Mouse (Mus musculus): ENCODE measurements at regions not wholly inside any gene's neighbourhood (a gene's known extent, or its start where the extent isn't known, plus 50 kb on each side); places are given as distances from the start of the nearest gene placed in this dataset.

- peak; percentile 44 for DNase-seq (ENCODE audit: low read depth, low spot score)
- peak; percentile 75 for TF ChIP-seq ZC3H11A (IDR thresholded peaks at IDR 0.05; ENCODE audit: borderline replicate concordance, low read depth, low read length)
- no peak for TF ChIP-seq MAFK (IDR thresholded peaks at IDR 0.05; ENCODE audit: insufficient read depth, low read depth, low read length)
- in situ Hi-C loops (cut with MboI; ENCODE audit: low sequenced_read_pairs in 2 of 2, unreplicated experiment in 2 of 2), result no loop called here
- Histone ChIP-seq H3K9ac (ENCODE audit: insufficient read depth, low read depth, low read length, poor library complexity, severe bottlenecking) (no peak overlapping the region), H3K27ac (ENCODE audit: insufficient read depth, low read depth, low read length, poor library complexity, severe bottlenecking) (no peak overlapping the region), H3K9me3 (ENCODE audit: control insufficient read depth, insufficient read depth, low read depth, low read length) (no peaks in the 10 kb centered on the region), H3K4me1 (ENCODE audit: control insufficient read depth in 2 of 2, insufficient read depth in 2 of 2, low read length in 2 of 2, poor library complexity in 1 of 2) (no peaks in the 10 kb centered on the region), H3K4me3 (ENCODE audit: insufficient read depth in 1 of 2, low read depth in 1 of 2, low read length in 2 of 2, poor library complexity in 1 of 2, severe bottlenecking in 1 of 2) (no peak overlapping the region), H3K36me3 (ENCODE audit: control insufficient read depth, insufficient read depth, low read length, poor library complexity, severe bottlenecking) (no peaks in the 10 kb centered on the region)
Observed at GRCm38 (mm10) chr2:138033379-138034122, 222.8 kb upstream of the Btbd3 start.

- in situ Hi-C loops (cut with MboI; ENCODE audit: low sequenced_read_pairs in 2 of 2, unreplicated experiment in 2 of 2), result no loop called here
- DNase-seq (ENCODE audit: low read depth, low spot score), result no peak
- no peaks in the 10 kb centered on the region for H3K36me3 ChIP-seq (ENCODE audit: control insufficient read depth, insufficient read depth, low read length, poor library complexity, severe bottlenecking)
- no peak overlapping the region for H3K4me3 ChIP-seq (ENCODE audit: insufficient read depth in 1 of 2, low read depth in 1 of 2, low read length in 2 of 2, poor library complexity in 1 of 2, severe bottlenecking in 1 of 2)
- H3K4me1 ChIP-seq (ENCODE audit: control insufficient read depth in 2 of 2, insufficient read depth in 2 of 2, low read length in 2 of 2, poor library complexity in 1 of 2), result no peaks in the 10 kb centered on the region
- TF ChIP-seq MAFK (IDR thresholded peaks at IDR 0.05; ENCODE audit: insufficient read depth, low read depth, low read length) (no peak), CHD2 (IDR thresholded peaks at IDR 0.05; ENCODE audit: low read depth, low read length) (no peak), ZNF384 (IDR thresholded peaks at IDR 0.05; ENCODE audit: low read depth, low read length) (no peak), HCFC1 (IDR thresholded peaks at IDR 0.05; ENCODE audit: borderline replicate concordance, insufficient read depth, low read length) (no peak), ZC3H11A (IDR thresholded peaks at IDR 0.05; ENCODE audit: borderline replicate concordance, low read depth, low read length) (no peak)
- no peak overlapping the region for H3K27ac ChIP-seq (ENCODE audit: insufficient read depth, low read depth, low read length, poor library complexity, severe bottlenecking)
- H3K9me3 ChIP-seq (ENCODE audit: control insufficient read depth, insufficient read depth, low read depth, low read length), result no peaks in the 10 kb centered on the region
- H3K9ac ChIP-seq (ENCODE audit: insufficient read depth, low read depth, low read length, poor library complexity, severe bottlenecking), result no peak overlapping the region
Observed at GRCm38 (mm10) chr2:138027411-138027810, 229.0 kb upstream of the Btbd3 start.

- Histone ChIP-seq H3K4me1 (ENCODE audit: control insufficient read depth in 2 of 2, insufficient read depth in 2 of 2, low read length in 2 of 2, poor library complexity in 1 of 2) (no peaks in the 10 kb centered on the region), H3K36me3 (ENCODE audit: control insufficient read depth, insufficient read depth, low read length, poor library complexity, severe bottlenecking) (no peaks in the 10 kb centered on the region), H3K27ac (ENCODE audit: insufficient read depth, low read depth, low read length, poor library complexity, severe bottlenecking) (no peak overlapping the region), H3K4me3 (ENCODE audit: insufficient read depth in 1 of 2, low read depth in 1 of 2, low read length in 2 of 2, poor library complexity in 1 of 2, severe bottlenecking in 1 of 2) (no peak overlapping the region), H3K9me3 (ENCODE audit: control insufficient read depth, insufficient read depth, low read depth, low read length) (no peaks in the 10 kb centered on the region), H3K9ac (ENCODE audit: insufficient read depth, low read depth, low read length, poor library complexity, severe bottlenecking) (no peak overlapping the region)
- DNase-seq (ENCODE audit: low read depth, low spot score), result no peak
- TF ChIP-seq CHD2 (IDR thresholded peaks at IDR 0.05; ENCODE audit: low read depth, low read length) (no peak), HCFC1 (IDR thresholded peaks at IDR 0.05; ENCODE audit: borderline replicate concordance, insufficient read depth, low read length) (no peak), ZC3H11A (IDR thresholded peaks at IDR 0.05; ENCODE audit: borderline replicate concordance, low read depth, low read length) (no peak), MAFK (IDR thresholded peaks at IDR 0.05; ENCODE audit: insufficient read depth, low read depth, low read length) (no peak), ZNF384 (IDR thresholded peaks at IDR 0.05; ENCODE audit: low read depth, low read length) (no peak)
- in situ Hi-C loops (cut with MboI; ENCODE audit: low sequenced_read_pairs in 2 of 2, unreplicated experiment in 2 of 2), result no loop called here
Observed at GRCm38 (mm10) chr2:138023558-138023957, 232.8 kb upstream of the Btbd3 start.

- DNase-seq (ENCODE audit: low read depth, low spot score), result no peak
- H3K9me3 ChIP-seq (ENCODE audit: control insufficient read depth, insufficient read depth, low read depth, low read length), result no peaks in the 10 kb centered on the region
- in situ Hi-C loops (cut with MboI; ENCODE audit: low sequenced_read_pairs in 2 of 2, unreplicated experiment in 2 of 2), result no loop called here
Observed at GRCm38 (mm10) chr2:137981766-137982165, 274.6 kb upstream of the Btbd3 start.

More at GRCm38 (mm10) chr2:137981766-137982165, 274.6 kb upstream of the Btbd3 start:
- Histone ChIP-seq H3K4me1 (ENCODE audit: control insufficient read depth in 2 of 2, insufficient read depth in 2 of 2, low read length in 2 of 2, poor library complexity in 1 of 2) (no peaks in the 10 kb centered on the region), H3K27ac (ENCODE audit: insufficient read depth, low read depth, low read length, poor library complexity, severe bottlenecking) (no peak overlapping the region), H3K9ac (ENCODE audit: insufficient read depth, low read depth, low read length, poor library complexity, severe bottlenecking) (no peak overlapping the region), H3K36me3 (ENCODE audit: control insufficient read depth, insufficient read depth, low read length, poor library complexity, severe bottlenecking) (no peaks in the 10 kb centered on the region), H3K4me3 (ENCODE audit: insufficient read depth in 1 of 2, low read depth in 1 of 2, low read length in 2 of 2, poor library complexity in 1 of 2, severe bottlenecking in 1 of 2) (no peak overlapping the region)
- TF ChIP-seq ZC3H11A (IDR thresholded peaks at IDR 0.05; ENCODE audit: borderline replicate concordance, low read depth, low read length) (no peak), ZNF384 (IDR thresholded peaks at IDR 0.05; ENCODE audit: low read depth, low read length) (no peak), HCFC1 (IDR thresholded peaks at IDR 0.05; ENCODE audit: borderline replicate concordance, insufficient read depth, low read length) (no peak), MAFK (IDR thresholded peaks at IDR 0.05; ENCODE audit: insufficient read depth, low read depth, low read length) (no peak), CHD2 (IDR thresholded peaks at IDR 0.05; ENCODE audit: low read depth, low read length) (no peak)

Measured in ES-E14 (cell line).